Mouse (Mus musculus) heart, postnatal 36 days (tissue): Measurements from ENCODE around the gene Kcnn4. TPM values are rescaled to one million over a fixed set of nuclear protein-coding genes. Genes with fewer than 3 reads are reported as not detected.

Experiments
- DNase-seq, 2 experiments: peaks; one replicate each; pipeline ENCODE4 v3.0.0; 2021 to 2022
- intact Hi-C: fragments of 180-260 bp; cut with DNase I; formaldehyde crosslinking; loops from one replicate; pipeline ENCODE4 v1.15.1; 2025
- microRNA-seq, 2 experiments: library from miRNA; unstranded; fragments of <30 nt; microRNA quantifications; one replicate each; pipeline ENCODE4 v1.2.0; 2021; ENCODE audit warnings: borderline number of aligned reads in 2 of 2
- total RNA-seq, 2 experiments: library from RNA; stranded (reverse); gene quantifications; 2 replicates each; pipeline ENCODE4 v1.2.3; 2021

Kcnn4 gene
- total RNA-seq, 2 experiments from 2014 or later = 0.42 to 0.62 TPM

DNA sequence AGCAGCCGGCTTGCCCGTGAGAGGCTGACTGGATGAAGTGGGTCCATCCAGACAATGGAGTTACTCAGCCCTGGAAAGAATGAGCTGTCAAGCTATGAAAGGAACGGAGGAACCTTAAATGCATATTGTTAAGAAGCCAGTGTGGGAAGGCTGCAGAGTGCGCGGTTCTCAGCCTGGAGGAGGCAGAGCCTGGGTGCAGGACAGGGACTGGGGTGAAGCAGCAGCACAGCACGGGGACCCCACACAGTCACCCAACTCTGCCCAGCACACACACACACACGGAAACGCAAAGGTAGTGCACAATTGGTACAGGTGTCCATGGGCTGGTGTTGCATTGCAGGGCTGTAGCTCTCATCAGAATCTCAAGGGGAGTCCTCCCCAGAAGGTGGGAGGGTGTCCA is 49.5 kb downstream of the Kcnn4 start:
- DNase-seq = no peak
- intact Hi-C loops = no loop called here

DNA sequence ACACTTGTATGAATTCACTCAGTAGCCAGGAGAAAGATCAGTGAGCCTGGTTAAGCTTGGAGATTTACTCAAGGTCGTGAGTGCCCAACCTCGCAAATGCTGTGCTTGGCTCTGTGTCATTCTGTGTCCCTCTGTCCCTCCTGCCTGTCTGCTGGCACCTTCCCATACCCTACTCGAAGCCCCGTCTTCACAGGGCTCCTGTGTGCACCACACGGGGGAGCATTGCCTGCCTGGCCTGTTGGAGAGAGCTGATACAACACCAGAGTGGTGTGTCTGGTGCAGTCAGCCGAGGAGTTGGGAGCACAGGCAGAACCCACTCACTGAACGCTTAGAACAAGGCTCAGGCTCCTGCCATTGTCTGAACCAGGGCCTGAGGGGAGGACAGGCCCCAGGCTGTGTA is 51.6 kb downstream of the Kcnn4 start:
- intact Hi-C loops = no loop called here
- no peak for DNase-seq

DNA sequence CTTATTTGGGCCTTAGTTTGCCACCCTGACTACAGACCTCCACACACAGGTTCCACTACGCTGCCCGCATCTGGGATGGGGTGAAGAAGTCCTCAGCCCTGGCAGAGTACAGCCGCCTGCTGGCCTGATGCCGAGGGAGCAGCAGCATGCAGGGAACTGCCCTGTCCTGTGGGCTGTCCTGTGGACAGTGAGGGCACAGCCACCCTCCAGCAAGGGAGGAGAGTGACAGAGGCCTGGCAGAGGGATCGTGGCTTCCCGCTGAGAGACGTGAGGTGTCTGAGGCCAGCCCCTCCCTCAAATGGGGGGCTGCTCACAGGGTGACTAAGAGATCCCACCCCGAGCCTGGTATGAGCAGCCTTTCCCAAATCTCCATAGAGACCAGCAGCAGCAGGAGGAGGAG is 52.2 kb downstream of the Kcnn4 start:
- DNase-seq = no peak
- intact Hi-C loops = no loop called here

DNA sequence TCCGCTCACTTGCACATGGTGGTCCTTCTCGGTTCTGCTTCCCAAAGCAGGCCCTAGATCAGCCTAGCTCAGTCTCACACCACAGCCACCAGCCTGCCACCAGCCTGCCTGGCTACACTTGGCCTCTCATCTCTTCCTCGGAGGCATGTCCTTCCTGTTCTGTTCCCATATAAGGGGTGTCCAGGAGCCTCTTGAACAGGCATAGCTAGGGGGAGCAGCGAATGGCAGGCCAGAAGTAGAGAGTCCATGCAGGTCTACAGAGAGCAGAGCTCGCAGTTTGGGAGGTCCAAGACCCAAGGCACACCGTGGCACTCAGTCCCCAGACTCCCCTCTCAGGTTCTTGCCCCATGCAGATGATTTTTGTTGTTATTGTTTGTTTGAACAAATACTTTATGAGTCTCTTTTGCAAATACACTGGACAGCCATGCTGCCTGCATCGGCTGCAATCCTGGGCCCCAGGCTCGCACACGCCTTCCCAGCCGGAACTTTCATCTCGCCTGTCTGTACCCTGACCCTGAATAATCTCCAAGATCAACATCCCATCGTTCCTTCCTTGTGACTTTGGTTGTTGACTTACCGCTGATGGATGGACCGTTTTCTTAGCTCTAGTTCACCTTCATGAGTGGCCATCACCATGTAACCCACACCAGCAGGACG is 53.2 kb downstream of the Kcnn4 start:
- DNase-seq = no peak
- intact Hi-C loops = no loop called here

DNA sequence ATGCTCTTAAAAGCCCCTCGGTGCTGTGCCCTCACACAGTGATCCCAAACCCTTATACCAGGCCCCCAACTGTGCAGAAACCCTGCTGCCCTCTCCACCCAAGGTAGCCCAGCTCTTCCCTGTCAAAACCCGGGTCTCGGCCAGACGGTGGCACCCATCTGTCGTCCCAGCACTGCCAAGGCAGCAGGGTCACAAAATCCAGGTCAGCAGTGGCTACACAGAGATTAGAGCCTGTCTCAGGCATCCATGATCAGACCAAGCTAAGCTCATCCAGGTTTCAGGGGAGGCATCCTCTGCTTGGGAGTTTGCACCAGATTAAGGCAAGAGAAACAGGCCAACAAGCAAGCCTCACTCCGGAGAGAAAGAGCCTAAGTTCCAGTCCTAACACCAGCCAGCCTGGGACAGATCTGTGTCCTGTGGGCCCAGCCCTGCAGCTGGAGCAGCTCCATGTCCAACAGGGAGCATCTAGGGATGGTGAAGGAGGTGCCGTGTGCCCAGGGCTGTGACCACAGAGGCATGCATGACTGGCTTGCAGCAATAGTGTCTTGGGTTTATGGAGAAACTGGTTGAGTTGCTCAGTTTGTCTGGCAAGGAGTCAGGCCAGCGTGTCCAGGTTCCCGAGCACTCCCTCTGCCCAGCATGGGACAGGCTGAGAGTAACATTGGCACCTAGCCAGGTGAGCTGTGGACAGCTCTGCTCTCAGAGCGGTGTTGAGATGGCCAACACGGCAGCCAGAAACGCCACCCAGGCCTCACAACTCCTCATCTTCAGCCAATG is 54.1 kb downstream of the Kcnn4 start:
- intact Hi-C loops = no loop called here
- DNase-seq = peak; percentile 32 to 37

DNA sequence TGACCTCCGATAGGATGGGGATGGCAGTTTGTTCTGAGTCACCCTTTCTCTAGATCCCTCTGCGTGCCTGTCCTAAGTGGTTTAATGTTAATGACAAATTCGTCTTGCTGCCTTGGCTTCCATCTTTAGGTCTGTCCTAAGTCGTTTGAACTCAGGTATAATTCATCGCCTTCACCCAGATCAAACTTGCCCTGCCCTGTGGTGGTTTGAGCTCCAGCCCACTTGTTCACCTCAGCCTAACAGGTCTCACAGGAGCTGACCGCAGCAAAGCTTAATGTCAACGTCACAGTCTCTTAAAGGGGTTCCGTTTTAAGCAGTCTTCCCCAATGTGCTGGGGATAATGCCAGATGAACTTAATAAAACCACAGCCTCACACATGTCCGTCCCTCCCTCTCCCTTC is 55.9 kb downstream of the Kcnn4 start:
- DNase-seq = no peak
- intact Hi-C loops = no loop called here

DNA sequence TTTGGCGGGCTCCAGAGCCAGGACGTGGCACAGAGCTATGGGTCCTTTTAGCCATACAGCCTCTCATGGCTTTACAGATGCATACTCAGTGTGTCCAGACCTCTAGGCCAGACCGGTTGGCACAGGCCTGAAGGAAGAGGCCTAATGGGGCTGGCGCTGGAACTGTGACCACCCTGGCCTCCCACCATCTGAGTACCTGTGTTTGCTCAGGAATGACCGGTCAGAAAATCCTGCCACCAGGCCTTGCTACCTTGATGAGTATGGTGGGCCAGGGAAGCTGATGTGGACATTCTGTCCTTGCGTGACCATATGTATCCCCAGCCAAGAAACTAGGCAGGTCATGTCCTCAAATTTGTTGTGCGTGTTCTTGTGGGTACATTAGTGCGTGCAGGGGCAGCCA is 57.1 kb downstream of the Kcnn4 start:
- intact Hi-C loops = no loop called here
- DNase-seq = no peak

DNA sequence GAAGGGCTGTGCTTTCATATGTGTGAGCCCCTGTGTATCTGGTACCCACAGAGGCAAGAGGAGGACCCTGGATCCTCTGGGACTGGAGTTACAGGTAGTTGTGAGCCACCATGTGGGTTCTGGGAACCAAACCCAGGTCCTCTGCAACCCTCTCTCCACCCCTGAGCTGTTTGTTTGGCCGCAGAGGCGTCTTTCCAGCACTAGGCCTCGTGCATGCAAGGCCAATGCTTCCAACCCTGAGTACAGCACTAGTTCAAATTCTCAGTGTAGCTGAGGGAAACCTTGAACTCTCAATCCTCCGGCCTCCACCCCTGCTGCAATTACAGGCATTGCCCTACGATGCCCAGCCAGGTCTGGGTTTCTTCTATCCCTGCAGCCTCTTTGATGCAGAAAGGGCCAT is 58.7 kb downstream of the Kcnn4 start:
- no peak for DNase-seq
- intact Hi-C loops = no loop called here

DNA sequence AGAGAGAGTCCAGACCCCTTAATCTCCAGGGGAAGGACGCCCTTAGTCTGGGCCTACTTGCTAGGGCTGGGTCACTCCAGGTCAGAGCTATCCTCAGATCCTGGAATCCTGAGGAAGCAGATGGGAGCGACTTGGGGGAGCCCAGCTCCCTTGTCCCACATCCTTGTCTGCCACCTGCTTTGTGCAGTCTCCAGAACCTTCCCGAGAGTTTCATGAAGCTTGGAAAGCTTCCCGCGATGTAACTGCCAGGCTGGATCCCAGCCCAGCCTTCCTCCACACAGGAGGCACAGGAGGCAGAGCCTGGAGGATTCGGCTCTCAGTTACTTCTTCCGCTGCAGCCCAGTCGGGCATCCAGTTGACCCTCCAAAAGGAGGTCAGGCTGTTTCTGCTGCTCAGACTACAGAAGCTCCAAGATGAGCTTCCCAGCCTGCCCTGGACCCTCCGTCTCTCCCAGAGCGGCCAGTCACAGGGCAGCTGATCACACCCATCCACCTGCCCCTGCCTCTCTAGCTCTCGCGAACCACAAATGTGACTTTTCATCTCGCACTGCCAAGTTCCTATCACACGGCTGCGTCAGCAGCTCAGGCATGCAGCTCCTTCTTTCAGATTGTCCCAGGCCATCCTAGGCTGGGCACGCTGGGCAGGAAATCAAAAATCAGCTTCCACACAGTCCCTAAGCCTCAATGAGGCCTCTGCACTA is 59.5 kb downstream of the Kcnn4 start:
- DNase-seq = peak; percentile 32 to 41
- intact Hi-C loops = no loop called here

DNA sequence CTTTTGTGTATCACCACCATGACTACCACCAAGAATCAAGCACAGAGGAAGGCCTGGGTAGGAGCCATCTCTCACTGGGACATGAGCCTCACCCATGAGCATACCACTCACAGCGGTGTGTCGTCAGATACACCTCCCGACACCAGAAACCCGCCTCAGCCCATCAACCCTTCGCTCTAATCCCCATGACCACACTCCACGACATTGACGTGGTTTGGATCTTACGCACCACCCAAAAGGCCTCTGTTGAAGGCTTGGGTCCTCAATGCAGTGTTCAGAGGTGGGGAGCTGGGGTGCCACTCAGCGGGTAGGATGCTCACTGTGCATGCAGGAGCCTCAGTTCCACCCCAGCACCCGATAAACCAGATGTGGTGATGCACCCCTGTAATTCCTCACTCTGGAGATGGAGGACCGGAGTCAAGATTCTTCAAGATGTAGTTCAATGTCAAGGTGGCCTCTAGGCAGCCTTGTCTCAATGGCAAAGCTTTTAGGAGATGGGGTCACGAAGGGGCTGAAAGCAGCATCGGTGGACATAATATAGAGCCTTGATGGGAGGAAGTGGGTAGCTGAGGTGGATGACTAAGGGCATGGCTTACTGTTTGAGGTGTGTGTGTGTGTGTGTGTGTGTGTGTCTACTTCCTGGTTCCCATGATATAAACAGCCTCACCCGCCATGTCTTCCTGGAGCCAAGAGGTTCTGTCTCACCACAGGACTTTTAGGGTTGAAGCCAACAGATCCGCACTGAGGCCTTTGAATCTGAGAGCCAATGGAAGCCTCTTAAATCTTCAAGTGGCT is 60.7 kb downstream of the Kcnn4 start:
- intact Hi-C loops = no loop called here
- DNase-seq = no peak

DNA sequence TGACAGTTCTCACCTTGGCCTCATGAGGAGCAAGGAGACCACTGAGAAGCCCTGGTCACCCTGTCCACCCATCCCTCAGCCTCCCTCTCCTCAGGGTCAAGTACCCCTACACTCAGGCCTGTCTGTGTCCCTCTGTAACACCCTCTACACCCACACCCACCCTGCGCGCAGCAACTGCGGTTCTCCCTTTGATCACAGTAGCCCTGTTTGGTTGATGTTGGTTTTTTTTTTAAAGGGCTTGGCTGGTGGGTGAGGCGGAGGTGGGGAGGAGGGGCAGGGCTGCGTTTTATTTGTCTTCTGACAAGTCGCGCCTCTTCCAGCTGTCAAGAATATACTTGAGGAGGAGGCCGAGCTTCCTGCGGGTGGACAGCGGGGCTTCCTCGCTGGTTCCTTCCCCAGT is 61.6 kb downstream of the Kcnn4 start:
- intact Hi-C loops = no loop called here

DNA sequence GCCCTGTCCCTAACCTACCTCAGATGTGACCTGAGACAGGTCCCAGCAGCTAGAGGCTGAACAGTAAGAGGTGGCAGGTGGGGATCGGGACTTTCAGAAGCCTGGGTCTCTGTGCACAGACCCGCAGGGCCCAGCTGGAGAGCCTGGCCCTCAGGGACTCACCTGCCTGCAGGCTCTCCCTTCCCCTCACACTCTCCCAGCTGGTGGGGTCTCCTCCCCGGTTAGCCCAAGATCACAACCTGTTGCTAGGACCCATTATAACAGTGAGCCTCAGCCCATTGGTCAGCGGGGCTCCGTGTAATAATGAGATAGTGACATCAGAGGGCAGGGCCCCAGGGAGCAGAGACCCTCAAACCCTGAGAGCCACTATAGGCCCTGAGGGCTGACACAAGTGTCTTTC is 65.2 kb downstream of the Kcnn4 start:
- intact Hi-C loops = no loop called here
- no peak for DNase-seq

More for the DNA sequence above, 61.6 kb downstream of the Kcnn4 start:
- no peak for DNase-seq

Small RNA genes lying within 50 kb of the gene (microRNA-seq; reads per million reads assigned to microRNA genes)
- gene Gm27592 = 0 reads per million in 2 experiments

Other genes with a start within 250 kb of the Kcnn4 start
- gene Zfp235, start 236.1 kb upstream of the Kcnn4 start, total RNA-seq = 1 to 10 TPM; 5.5 to 6.0 TPM
- gene Zfp114, start 195.2 kb upstream of the Kcnn4 start, total RNA-seq = under 1 TPM in 1 of 2 experiments, not detected in 1; 0.11 TPM
- gene Zfp111, start 158.8 kb upstream of the Kcnn4 start, total RNA-seq = 1 to 10 TPM; 3.8 to 4.3 TPM
- gene Zfp109, start 132.7 kb upstream of the Kcnn4 start, total RNA-seq = 1 to 10 TPM; 1.7 to 1.8 TPM
- gene Zfp108, start 115.5 kb upstream of the Kcnn4 start, total RNA-seq = 1 to 10 TPM; 1.8 to 2.2 TPM
- 1 to 10 TPM; 3.8 to 4.1 TPM for gene Zfp93, start 99.8 kb upstream of the Kcnn4 start, total RNA-seq
- gene Zfp61, start 69.0 kb upstream of the Kcnn4 start, total RNA-seq = 1 to 10 TPM; 2.1 to 3.8 TPM
- gene Zfp94, start 53.6 kb upstream of the Kcnn4 start, total RNA-seq = 1 to 10 TPM; 1.7 to 2.5 TPM
- gene Tescl, start 36.3 kb upstream of the Kcnn4 start, total RNA-seq = not detected
- gene Lypd5, start 21.1 kb upstream of the Kcnn4 start, total RNA-seq = not detected
- 1 to 10 TPM; 7.1 to 9.6 TPM for gene Smg9, start 29.4 kb downstream of the Kcnn4 start, total RNA-seq
- not detected for gene Irgc1, start 82.0 kb downstream of the Kcnn4 start, total RNA-seq
- gene Plaur, start 92.2 kb downstream of the Kcnn4 start, total RNA-seq = 1 to 10 TPM; 1.9 to 3.3 TPM
- gene Cadm4, start 111.8 kb downstream of the Kcnn4 start, total RNA-seq = 10 to 100 TPM; 13.1 to 13.6 TPM
- 10 to 100 TPM; 11.5 to 13.8 TPM for gene Zfp428, start 136.7 kb downstream of the Kcnn4 start, total RNA-seq
- gene AC161166.1, start 142.2 kb downstream of the Kcnn4 start, total RNA-seq = not detected
- 10 to 100 TPM; 16.4 to 16.5 TPM for gene Irgq, start 160.4 kb downstream of the Kcnn4 start, total RNA-seq
- not detected for gene Pinlyp, start 175.9 kb downstream of the Kcnn4 start, total RNA-seq
- gene Xrcc1, start 176.0 kb downstream of the Kcnn4 start, total RNA-seq = 10 to 100 TPM; 26.9 to 27.4 TPM
- gene Ethe1, start 217.3 kb downstream of the Kcnn4 start, total RNA-seq = 10 to 100 TPM; 52.9 to 56.5 TPM
- under 1 TPM; 0.08 to 0.11 TPM for gene Zfp575, start 217.4 kb downstream of the Kcnn4 start, total RNA-seq
- under 1 TPM; 0.36 to 0.89 TPM for gene Phldb3, start 240.5 kb downstream of the Kcnn4 start, total RNA-seq